Mouse (Mus musculus) embryonic facial prominence, embryonic 11.5 days (tissue): ENCODE results near the gene Crkl. TPM values are rescaled to one million over a fixed set of nuclear protein-coding genes. Genes with fewer than 3 reads are reported as not detected.

Source experiments
- ATAC-seq: fragments of 200-750 bp; cut with Nextera tagmentation; replicated peaks from 2 replicates; pipeline ENCODE4 v1.8.0; 2017; ENCODE audit warnings: low read depth; ENCODE audit not compliant: insufficient number of reproducible peaks, low FRiP score, low TSS enrichment
- DNase-seq: peaks from one replicate; pipeline ENCODE4 v3.0.0-alpha.2; 2015; ENCODE audit warnings: low spot score
- H3K27ac ChIP-seq: fragments of 300-500 bp; sonication (generic); replicated peaks from 2 replicates; pipeline ENCODE4 v1.5.1; 2014; ENCODE audit warnings: mild to moderate bottlenecking, low read depth, low read length, control low read depth
- H3K27me3 ChIP-seq: fragments of 300-500 bp; sonication (generic); 2 replicates; pipeline ENCODE4 v1.6.1; 2014; ENCODE audit warnings: mild to moderate bottlenecking, low read length, moderate library complexity, mixed read lengths; ENCODE audit not compliant: control insufficient read depth, insufficient read depth
- H3K36me3 ChIP-seq: fragments of 300-500 bp; sonication (generic); replicated peaks from 2 replicates; pipeline ENCODE4 v1.6.1; 2014; ENCODE audit warnings: low read depth, mild to moderate bottlenecking, low read length, moderate library complexity, mixed read lengths; ENCODE audit not compliant: control insufficient read depth, insufficient read depth
- H3K4me1 ChIP-seq: fragments of 300-500 bp; sonication (generic); 2 replicates; pipeline ENCODE4 v1.6.1; 2014; ENCODE audit warnings: low read length, mixed read lengths; ENCODE audit not compliant: control insufficient read depth, insufficient read depth
- H3K4me2 ChIP-seq: fragments of 300-500 bp; sonication (generic); 2 replicates; pipeline ENCODE4 v1.6.1; 2014; ENCODE audit warnings: low read depth, mild to moderate bottlenecking, control low read depth, low read length, moderate library complexity
- H3K4me3 ChIP-seq: fragments of 300-500 bp; sonication (generic); 2 replicates; pipeline ENCODE4 v1.5.1; 2014; ENCODE audit warnings: low read depth, low read length, control low read depth
- H3K9ac ChIP-seq: fragments of 300-500 bp; sonication (generic); replicated peaks from 2 replicates; pipeline ENCODE4 v1.6.1; 2014; ENCODE audit warnings: mild to moderate bottlenecking, control low read depth, low read length
- H3K9me3 ChIP-seq: fragments of 300-500 bp; sonication (generic); replicated peaks from 2 replicates; pipeline ENCODE4 v1.6.1; 2016; ENCODE audit warnings: mild to moderate bottlenecking, low read length, inconsistent platforms, mixed read lengths; ENCODE audit not compliant: control insufficient read depth
- WGBS: fragments of 180-500 bp; shearing (Covaris S2); extraction: QIAGEN DNeasy Blood & Tissue Kit; methylation state at CpG from one replicate; pipeline ENCODE4 v1.1.7; 2014; 5-methylcytosine and 5-hydroxymethylcytosine counted together
- polyA plus RNA-seq: library from polyadenylated mRNA; unstranded; fragments of >200 nt; fragmentation: Nextera tagmentation; extraction: Ambion mirVana; gene quantifications from 2 replicates; pipeline ENCODE4 v1.2.1, GENCODE M21; 2014

Crkl gene
- polyA plus RNA-seq, 1 experiment from 2014 or later = 85.1 TPM

DNA sequence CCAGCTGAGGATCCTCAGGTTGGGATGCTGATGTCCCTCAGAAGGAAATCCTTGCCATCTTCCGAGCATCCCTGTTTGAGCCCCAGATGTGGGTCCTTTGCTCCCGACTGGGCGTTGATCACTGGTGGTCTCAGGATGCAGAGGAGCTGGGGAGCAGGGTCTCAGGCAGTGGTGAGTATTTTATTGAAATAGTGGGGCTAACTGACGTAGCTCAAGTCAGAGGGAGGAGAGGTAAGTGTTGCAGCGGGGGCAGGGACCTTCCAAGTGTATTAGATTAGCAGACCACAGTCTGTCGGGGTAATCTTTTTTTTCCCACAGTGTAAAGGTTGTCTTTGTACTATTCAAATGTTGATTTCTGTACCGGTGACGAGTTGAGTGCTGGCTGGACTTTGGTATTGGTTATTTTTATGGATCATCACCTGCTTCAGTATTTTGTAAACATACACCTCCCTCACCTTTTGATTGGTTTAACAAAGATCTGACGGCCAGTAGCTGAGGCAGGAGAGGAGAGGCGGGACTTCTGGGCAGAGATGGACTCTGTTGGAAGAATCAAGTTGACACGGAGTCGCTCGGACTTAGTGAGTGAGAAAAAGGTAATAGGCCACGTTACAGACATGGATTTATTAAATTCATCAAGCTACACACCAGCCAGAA is 81.0 kb downstream of the Crkl start:
- H3K4me2 ChIP-seq = no peak overlapping the region
- no peak overlapping the region for H3K4me3 ChIP-seq
- no peak overlapping the region for H3K9ac ChIP-seq
- no peaks in the 10 kb centered on the region for H3K27me3 ChIP-seq
- no peak for ATAC-seq
- no peaks in the 10 kb centered on the region for H3K4me1 ChIP-seq
- H3K9me3 ChIP-seq = no peaks in the 10 kb centered on the region
- no peak for DNase-seq
- no peaks in the 10 kb centered on the region for H3K36me3 ChIP-seq
- 66% methylated on average over 14 of the region's 14 CpGs for WGBS
- H3K27ac ChIP-seq = no peak overlapping the region

GRCm38 (mm10) chr16:17536584-17536983 is 84.8 kb downstream of the Crkl start:
- Histone ChIP-seq H3K9me3 (no peaks in the 10 kb centered on the region), H3K4me2 (no peak overlapping the region), H3K4me3 (no peak overlapping the region), H3K27me3 (no peaks in the 10 kb centered on the region), H3K9ac (no peak overlapping the region), H3K4me1 (no peaks in the 10 kb centered on the region), H3K36me3 (no peaks in the 10 kb centered on the region), H3K27ac (no peak overlapping the region)
- no peak for DNase-seq
- no peak for ATAC-seq
- 91% methylated on average over 3 of the region's 3 CpGs for WGBS

Other genes starting within 250 kb of the Crkl start
- 425 and 458 TPM in 2 replicates for gene Ube2l3, start 249.3 kb upstream of the Crkl start, polyA plus RNA-seq
- gene Rimbp3, start 243.4 kb upstream of the Crkl start, polyA plus RNA-seq = 0.41 and 0.47 TPM in 2 replicates
- 6.1 and 7.8 TPM in 2 replicates for gene Hic2, start 218.4 kb upstream of the Crkl start, polyA plus RNA-seq
- 4.0 and 5.2 TPM in 2 replicates for gene Tmem191c, start 175.9 kb upstream of the Crkl start, polyA plus RNA-seq
- gene Serpind1, start 120.6 kb upstream of the Crkl start, polyA plus RNA-seq = 0.20 TPM in 2 replicates
- gene Snap29, start 46.0 kb upstream of the Crkl start, polyA plus RNA-seq = 7.0 and 7.2 TPM in 2 replicates
- 29.9 and 33.9 TPM in 2 replicates for gene Pi4ka, start 45.7 kb upstream of the Crkl start, polyA plus RNA-seq
- 0.77 and 1.2 TPM in 2 replicates for gene Aifm3, start 37.6 kb downstream of the Crkl start, polyA plus RNA-seq
- gene Lztr1, start 56.7 kb downstream of the Crkl start, polyA plus RNA-seq = 68.5 and 77.7 TPM in 2 replicates
- 47.6 and 50.0 TPM in 2 replicates for gene Thap7, start 79.1 kb downstream of the Crkl start, polyA plus RNA-seq
- gene Lrrc74b, start 109.3 kb downstream of the Crkl start, polyA plus RNA-seq = 0.15 TPM in 1 of 2 replicates, not detected in the other
- gene P2rx6, start 109.9 kb downstream of the Crkl start, polyA plus RNA-seq = 0.20 and 0.31 TPM in 2 replicates
- gene Slc7a4, start 131.2 kb downstream of the Crkl start, polyA plus RNA-seq = 0.59 and 2.3 TPM in 2 replicates
- 57.0 and 58.5 TPM in 2 replicates for gene Smpd4, start 167.4 kb downstream of the Crkl start, polyA plus RNA-seq
- 5.0 and 5.6 TPM in 2 replicates for gene Ccdc74a, start 194.5 kb downstream of the Crkl start, polyA plus RNA-seq